Mouse (Mus musculus): ENCODE measurements around the gene Cd86.

GRCm38 (mm10) chr16:36596671-36597410 lies 69.0 kb downstream of the Cd86 start:
- TF ChIP-seq GATA1 (IDR thresholded peaks at IDR 0.05; ENCODE audit: borderline replicate concordance, low read length), result no peak
- TF ChIP-seq FLI1 (IDR thresholded peaks at IDR 0.05; ENCODE audit: low read length), result no peak
